Mouse (Mus musculus): ENCODE data around the gene Corin. TPM values are rescaled to one million over a fixed set of nuclear protein-coding genes. Genes with fewer than 3 reads are reported as not detected.

Corin gene
- polyA plus RNA-seq, 1 experiment from 2014 or later: 3.1 TPM

- H3K4me1 ChIP-seq (replicated peaks; ENCODE audit: control insufficient read depth, insufficient read depth, low read length): no peaks in the 10 kb centered on the region
- H3K36me3 ChIP-seq (ENCODE audit: control insufficient read depth, insufficient read depth, low read length): no peaks in the 10 kb centered on the region
- no peak for DNase-seq (ENCODE audit: low spot score)
- ATAC-seq (replicated peaks; ENCODE audit: low FRiP score): no peak
- H3K27ac ChIP-seq (ENCODE audit: low read depth, low read length): no peak overlapping the region
- no peaks in the 10 kb centered on the region for H3K9me3 ChIP-seq (ENCODE audit: control insufficient read depth, low read length)
- no peak overlapping the region for H3K4me3 ChIP-seq (ENCODE audit: low read depth, low read length)
- H3K9ac ChIP-seq (ENCODE audit: low read depth, low read length): no peak overlapping the region
- WGBS: 72% methylated on average over 11 of the region's 11 CpGs
- no peaks in the 10 kb centered on the region for H3K27me3 ChIP-seq (replicated peaks; ENCODE audit: control insufficient read depth, insufficient read depth, low read length)
- no peak overlapping the region for H3K4me2 ChIP-seq
Measured at GRCm38 (mm10) chr5:72330648-72331047, 173.6 kb downstream of the Corin start.

GRCm38 (mm10) chr5:72329453-72329852, 174.8 kb downstream of the Corin start:
- Histone ChIP-seq H3K36me3 (ENCODE audit: control insufficient read depth, insufficient read depth, low read length) (no peaks in the 10 kb centered on the region), H3K4me1 (replicated peaks; ENCODE audit: control insufficient read depth, insufficient read depth, low read length) (no peaks in the 10 kb centered on the region), H3K27ac (ENCODE audit: low read depth, low read length) (no peak overlapping the region), H3K4me3 (ENCODE audit: low read depth, low read length) (no peak overlapping the region), H3K27me3 (replicated peaks; ENCODE audit: control insufficient read depth, insufficient read depth, low read length) (no peaks in the 10 kb centered on the region), H3K4me2 (no peak overlapping the region), H3K9me3 (ENCODE audit: control insufficient read depth, low read length) (no peaks in the 10 kb centered on the region), H3K9ac (ENCODE audit: low read depth, low read length) (no peak overlapping the region)
- ATAC-seq (replicated peaks; ENCODE audit: low FRiP score) (no peak), DNase-seq (ENCODE audit: low spot score) (no peak)
- 50% methylated on average over 8 of the region's 8 CpGs for WGBS

DNA sequence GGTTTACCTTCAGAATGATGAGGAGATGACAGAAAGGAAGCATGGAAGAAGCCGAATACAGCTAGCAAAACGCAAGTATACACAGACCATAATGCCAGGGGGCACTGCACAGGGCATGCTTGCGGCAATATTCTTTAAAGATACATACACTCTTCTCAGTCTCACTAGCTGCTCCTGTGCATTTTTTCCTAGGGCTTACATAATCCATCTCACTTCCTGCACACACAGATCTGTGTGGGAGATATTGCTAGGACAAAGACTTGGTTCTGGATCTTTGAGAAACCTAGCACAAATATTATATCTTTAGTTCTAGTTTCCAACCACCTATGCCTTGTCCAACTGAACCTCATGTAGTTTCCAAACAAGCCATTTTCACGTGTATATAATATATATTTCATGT, 189.0 kb downstream of the Corin start:
- ATAC-seq (replicated peaks; ENCODE audit: low FRiP score): no peak
- no peak overlapping the region for H3K9ac ChIP-seq (ENCODE audit: low read depth, low read length)
- 81% methylated on average over 4 of the region's 4 CpGs for WGBS

GRCm38 (mm10) chr5:72298418-72299104, 205.7 kb downstream of the Corin start:
- Histone ChIP-seq H3K4me1 (replicated peaks; ENCODE audit: control insufficient read depth, insufficient read depth, low read length) (no peaks in the 10 kb centered on the region), H3K27me3 (replicated peaks; ENCODE audit: control insufficient read depth, insufficient read depth, low read length) (no peaks in the 10 kb centered on the region), H3K4me2 (no peak overlapping the region), H3K9me3 (ENCODE audit: control insufficient read depth, low read length) (no peaks in the 10 kb centered on the region), H3K9ac (ENCODE audit: low read depth, low read length) (no peak overlapping the region), H3K27ac (ENCODE audit: low read depth, low read length) (no peak overlapping the region), H3K36me3 (ENCODE audit: control insufficient read depth, insufficient read depth, low read length) (0 out of 2 replicates have a peak, but pooled peaks cover 2% of the 10 kb centered on the region), H3K4me3 (ENCODE audit: low read depth, low read length) (no peak overlapping the region)
- 85% methylated on average over 10 of the region's 10 CpGs for WGBS
- ATAC-seq (replicated peaks; ENCODE audit: low FRiP score) (no peak), DNase-seq (ENCODE audit: low spot score) (no peak)

More for the DNA sequence above, 189.0 kb downstream of the Corin start:
- no peaks in the 10 kb centered on the region for H3K36me3 ChIP-seq (ENCODE audit: control insufficient read depth, insufficient read depth, low read length)
- H3K9me3 ChIP-seq (ENCODE audit: control insufficient read depth, low read length): no peaks in the 10 kb centered on the region
- H3K4me1 ChIP-seq (replicated peaks; ENCODE audit: control insufficient read depth, insufficient read depth, low read length): no peaks in the 10 kb centered on the region
- H3K4me3 ChIP-seq (ENCODE audit: low read depth, low read length): no peak overlapping the region
- no peaks in the 10 kb centered on the region for H3K27me3 ChIP-seq (replicated peaks; ENCODE audit: control insufficient read depth, insufficient read depth, low read length)
- H3K27ac ChIP-seq (ENCODE audit: low read depth, low read length): no peak overlapping the region
- DNase-seq (ENCODE audit: low spot score): no peak
- no peak overlapping the region for H3K4me2 ChIP-seq

DNA sequence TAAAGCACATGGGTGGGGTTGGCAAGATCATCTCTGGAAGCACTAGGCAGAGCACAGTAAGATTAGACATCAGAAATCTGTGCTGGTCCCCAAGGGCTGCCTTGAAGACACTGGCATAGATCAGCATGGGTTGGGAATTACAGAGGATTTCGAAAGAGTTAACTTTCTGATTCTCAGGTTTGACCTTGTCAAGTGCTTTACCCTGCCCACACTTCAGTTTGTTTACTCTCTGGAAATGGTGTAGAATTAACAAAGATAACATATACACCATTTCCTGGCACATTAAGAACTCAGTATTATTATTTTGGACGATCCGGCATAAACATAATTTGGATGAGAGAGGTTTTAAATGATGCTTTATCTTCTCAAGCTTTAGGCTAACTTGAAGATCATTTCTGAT, 219.2 kb downstream of the Corin start:
- DNase-seq (ENCODE audit: low spot score): no peak
- no peak overlapping the region for H3K4me3 ChIP-seq (ENCODE audit: low read depth, low read length)
- no peak for ATAC-seq (replicated peaks; ENCODE audit: low FRiP score)
- H3K36me3 ChIP-seq (ENCODE audit: control insufficient read depth, insufficient read depth, low read length): peaks cover 5% of the 10 kb centered on the region; the same call in 1 of the 2 replicates
- no peaks in the 10 kb centered on the region for H3K27me3 ChIP-seq (replicated peaks; ENCODE audit: control insufficient read depth, insufficient read depth, low read length)
- no peaks in the 10 kb centered on the region; the same call in 1 of the 2 replicates for H3K4me1 ChIP-seq (replicated peaks; ENCODE audit: control insufficient read depth, insufficient read depth, low read length)
- H3K4me2 ChIP-seq: no peak overlapping the region
- no peaks in the 10 kb centered on the region for H3K9me3 ChIP-seq (ENCODE audit: control insufficient read depth, low read length)
- 74% methylated on average over 3 of the region's 3 CpGs for WGBS
- H3K9ac ChIP-seq (ENCODE audit: low read depth, low read length): no peak overlapping the region
- H3K27ac ChIP-seq (ENCODE audit: low read depth, low read length): no peak overlapping the region

GRCm38 (mm10) chr5:72282907-72283306, 221.4 kb downstream of the Corin start:
- H3K36me3 ChIP-seq (ENCODE audit: control insufficient read depth, insufficient read depth, low read length): no peaks in the 10 kb centered on the region
- H3K27me3 ChIP-seq (replicated peaks; ENCODE audit: control insufficient read depth, insufficient read depth, low read length): no peaks in the 10 kb centered on the region
- no peak for DNase-seq (ENCODE audit: low spot score)
- no peak overlapping the region for H3K27ac ChIP-seq (ENCODE audit: low read depth, low read length)
- no peaks in the 10 kb centered on the region for H3K9me3 ChIP-seq (ENCODE audit: control insufficient read depth, low read length)
- no peak overlapping the region for H3K4me3 ChIP-seq (ENCODE audit: low read depth, low read length)
- WGBS: 42% methylated on average over 2 of the region's 2 CpGs
- ATAC-seq (replicated peaks; ENCODE audit: low FRiP score): no peak
- H3K4me1 ChIP-seq (replicated peaks; ENCODE audit: control insufficient read depth, insufficient read depth, low read length): no peaks in the 10 kb centered on the region; the same call in 1 of the 2 replicates
- no peak overlapping the region for H3K4me2 ChIP-seq
- H3K9ac ChIP-seq (ENCODE audit: low read depth, low read length): no peak overlapping the region

DNA sequence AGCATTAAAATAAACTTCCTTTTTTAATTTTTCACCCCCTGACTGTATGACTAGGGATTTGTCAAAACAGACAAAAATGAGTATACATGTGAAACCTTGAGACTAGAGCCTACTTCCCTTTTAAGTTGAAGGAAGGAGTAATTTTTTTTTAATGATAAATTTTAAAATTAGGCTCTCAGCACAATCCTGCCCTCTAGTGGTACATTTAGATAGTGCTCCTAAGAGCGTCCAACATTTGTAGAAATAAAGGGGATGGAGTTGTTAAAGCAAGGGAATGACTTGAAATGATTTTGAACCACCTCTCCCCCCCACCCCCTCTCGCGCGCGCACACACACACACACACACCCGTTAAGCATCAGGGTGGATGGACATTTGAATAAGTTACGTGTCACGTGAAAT, 234.6 kb downstream of the Corin start:
- Histone ChIP-seq H3K4me2 (no peak overlapping the region), H3K36me3 (ENCODE audit: control insufficient read depth, insufficient read depth, low read length) (peaks cover 5% of the 10 kb centered on the region; the same call in 1 of the 2 replicates), H3K4me3 (ENCODE audit: low read depth, low read length) (no peak overlapping the region), H3K9ac (ENCODE audit: low read depth, low read length) (no peak overlapping the region), H3K27ac (ENCODE audit: low read depth, low read length) (no peak overlapping the region), H3K9me3 (ENCODE audit: control insufficient read depth, low read length) (no peaks in the 10 kb centered on the region), H3K27me3 (replicated peaks; ENCODE audit: control insufficient read depth, insufficient read depth, low read length) (no peaks in the 10 kb centered on the region), H3K4me1 (replicated peaks; ENCODE audit: control insufficient read depth, insufficient read depth, low read length) (no peaks in the 10 kb centered on the region)
- DNase-seq (ENCODE audit: low spot score): no peak
- ATAC-seq (replicated peaks; ENCODE audit: low FRiP score): no peak; the same call in 1 of the 2 replicates
- 57% methylated on average over 8 of the region's 8 CpGs for WGBS

DNA sequence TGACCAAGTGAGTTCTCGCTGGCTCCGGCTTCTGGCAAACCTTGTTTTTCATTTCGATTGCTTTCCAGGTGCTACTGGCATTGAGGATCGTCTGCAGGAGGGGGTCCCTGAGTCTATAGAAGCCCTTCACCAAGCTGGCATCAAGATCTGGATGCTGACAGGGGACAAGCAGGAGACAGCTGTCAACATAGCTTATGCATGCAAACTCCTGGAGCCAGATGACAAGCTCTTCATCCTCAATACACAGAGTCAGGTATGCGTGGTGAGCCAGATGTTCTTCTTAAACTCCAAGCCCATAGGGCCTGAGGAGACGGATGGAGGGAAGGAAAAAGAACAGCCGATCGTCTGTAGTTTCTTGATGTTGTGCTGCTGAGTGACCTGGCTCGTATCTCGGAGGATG, 235.1 kb downstream of the Corin start:
- Histone ChIP-seq H3K4me2 (no peak overlapping the region), H3K9me3 (ENCODE audit: control insufficient read depth, low read length) (no peaks in the 10 kb centered on the region), H3K36me3 (ENCODE audit: control insufficient read depth, insufficient read depth, low read length) (peaks cover 5% of the 10 kb centered on the region; the same call in 1 of the 2 replicates), H3K4me3 (ENCODE audit: low read depth, low read length) (no peak overlapping the region), H3K4me1 (replicated peaks; ENCODE audit: control insufficient read depth, insufficient read depth, low read length) (no peaks in the 10 kb centered on the region), H3K27me3 (replicated peaks; ENCODE audit: control insufficient read depth, insufficient read depth, low read length) (no peaks in the 10 kb centered on the region), H3K9ac (ENCODE audit: low read depth, low read length) (no peak overlapping the region), H3K27ac (ENCODE audit: low read depth, low read length) (no peak overlapping the region)
- DNase-seq (ENCODE audit: low spot score) (no peak), ATAC-seq (replicated peaks; ENCODE audit: low FRiP score) (no peak)
- 88% methylated on average over 10 of the region's 10 CpGs for WGBS

DNA sequence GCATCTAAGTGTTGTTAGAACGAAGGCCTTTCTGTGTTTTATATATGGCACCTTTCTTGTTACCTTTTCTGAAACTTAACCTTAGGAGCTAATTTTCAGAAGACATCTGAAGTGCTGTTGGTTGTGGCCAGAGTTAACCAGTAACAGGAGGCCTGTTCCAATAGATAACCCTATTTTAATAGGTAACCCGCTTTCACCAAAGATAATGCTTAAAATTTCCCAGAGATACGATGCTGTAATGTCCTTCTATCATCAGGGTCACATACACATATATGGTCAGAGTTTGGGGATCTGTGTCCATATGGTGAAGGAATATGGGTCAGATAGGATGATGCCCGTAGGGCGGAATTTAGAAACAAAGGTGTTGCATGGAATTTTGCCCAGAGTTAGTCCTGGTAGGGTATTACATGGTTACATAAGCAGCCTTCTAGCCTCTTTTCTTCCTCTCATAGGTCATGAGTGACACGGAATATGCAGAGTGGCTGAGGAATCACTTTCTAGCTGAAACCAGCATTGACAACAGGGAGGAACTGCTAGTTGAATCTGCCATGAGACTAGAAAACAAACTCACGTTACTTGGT, 237.2 kb downstream of the Corin start:
- no peak overlapping the region for H3K27ac ChIP-seq (ENCODE audit: low read depth, low read length)
- peaks cover 5% of the 10 kb centered on the region; the same call in 1 of the 2 replicates for H3K36me3 ChIP-seq (ENCODE audit: control insufficient read depth, insufficient read depth, low read length)
- 87% methylated on average over 7 of the region's 7 CpGs for WGBS
- no peak overlapping the region for H3K9ac ChIP-seq (ENCODE audit: low read depth, low read length)
- no peak for DNase-seq (ENCODE audit: low spot score)
- ATAC-seq (replicated peaks; ENCODE audit: low FRiP score): no peak
- no peak overlapping the region for H3K4me2 ChIP-seq
- H3K4me1 ChIP-seq (replicated peaks; ENCODE audit: control insufficient read depth, insufficient read depth, low read length): no peaks in the 10 kb centered on the region; the same call in 1 of the 2 replicates
- no peaks in the 10 kb centered on the region for H3K27me3 ChIP-seq (replicated peaks; ENCODE audit: control insufficient read depth, insufficient read depth, low read length)
- no peaks in the 10 kb centered on the region for H3K9me3 ChIP-seq (ENCODE audit: control insufficient read depth, low read length)
- H3K4me3 ChIP-seq (ENCODE audit: low read depth, low read length): no peak overlapping the region

Measured in liver, embryonic 11.5 days (tissue).